Comparison of ENCODE assay signal across 8 mouse cellular contexts in the genomic region with DNA sequence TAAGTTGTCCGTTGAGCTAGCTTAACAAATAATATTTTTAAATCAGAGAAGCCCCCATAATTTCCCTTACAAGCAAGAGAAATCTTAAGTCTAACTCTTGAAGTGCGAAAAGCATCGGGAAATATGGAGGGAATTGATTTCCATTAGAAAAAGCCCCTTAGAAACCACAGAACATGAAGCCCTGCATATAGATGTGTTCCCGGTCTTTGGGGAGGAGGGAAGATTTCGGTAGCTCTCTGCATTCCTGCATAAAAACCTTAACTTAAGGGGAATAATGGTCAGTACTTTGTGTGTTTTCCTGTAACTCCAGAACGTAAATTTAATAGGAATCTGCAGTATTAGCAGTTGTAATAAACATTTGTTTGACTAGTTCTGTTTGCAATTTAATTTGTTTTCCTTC.
DNase-seq lines count a peak whose midpoint lies in the region; ATAC-seq and TF ChIP-seq lines count a peak whose summit lies in the region.

No protein-coding gene starts in this region.

- no peak for ATAC-seq in lung, embryonic 14.5 days (ENCODE audit: insufficient read depth)
- no peak for ATAC-seq in embryonic facial prominence, embryonic 12.5 days (ENCODE audit: insufficient number of reproducible peaks, insufficient read depth, low FRiP score, low TSS enrichment)

- H3K4me2 ChIP-seq in lung, embryonic 14.5 days, result peak overlapping the region; percentile 74
- H3K4me2 ChIP-seq in embryonic facial prominence, embryonic 12.5 days (replicated peaks), result peak overlapping the region; percentile 70

- no peaks in the 10 kb centered on the region for H3K9me3 ChIP-seq in lung, embryonic 14.5 days (ENCODE audit: low read depth, low read length)
- no peaks in the 10 kb centered on the region for H3K9me3 ChIP-seq in embryonic facial prominence, embryonic 12.5 days
- no peaks in the 10 kb centered on the region for H3K9me3 ChIP-seq in limb, embryonic 10.5 days (replicated peaks)

- WGBS in lung, embryonic 14.5 days, result 0% methylated on average over 6 of the region's 6 CpGs
- WGBS in embryonic facial prominence, embryonic 12.5 days, result under 1% methylated on average over 6 of the region's 6 CpGs
- under 1% methylated on average over 6 of the region's 6 CpGs for WGBS in limb, embryonic 10.5 days

- H3K4me1 ChIP-seq in lung, embryonic 14.5 days (ENCODE audit: insufficient read depth), result peaks cover 6% of the 10 kb centered on the region; the same call in 1 of the 2 replicates
- H3K4me1 ChIP-seq in embryonic facial prominence, embryonic 12.5 days, result peaks cover 17% of the 10 kb centered on the region; the same call in 1 of the 2 replicates
- H3K4me1 ChIP-seq in limb, embryonic 10.5 days, result peaks cover 29% of the 10 kb centered on the region

- no peak for TF ChIP-seq CTCF in lung, embryonic 14.5 days (IDR thresholded peaks at IDR 0.05; ENCODE audit: low read depth)

- peak overlapping the region; percentile 95 for H3K27ac ChIP-seq in lung, embryonic 14.5 days (ENCODE audit: low read depth)
- peak overlapping the region; percentile 99 for H3K27ac ChIP-seq in embryonic facial prominence, embryonic 12.5 days
- peak overlapping the region; percentile 96 for H3K27ac ChIP-seq in limb, embryonic 10.5 days

- peak; percentile 67 for DNase-seq in lung, embryonic 14.5 days
- DNase-seq in lung, postnatal 14 days, result no peak
- no peak for DNase-seq in limb, embryonic 10.5 days (ENCODE audit: low spot score)
- DNase-seq in retina, postnatal 1 day, result peak; percentile 43
- DNase-seq in layer of hippocampus, adult 8-10 months (ENCODE audit: low spot score in 2 of 2), result no peak
- DNase-seq in spleen, postnatal 14 days (ENCODE audit: low spot score in 2 of 2), result no peak
- no peak for DNase-seq in frontal cortex, postnatal 25 days (ENCODE audit: low spot score in 2 of 2)

- H3K4me3 ChIP-seq in lung, embryonic 14.5 days (ENCODE audit: low read depth, low read length), result peak overlapping the region; percentile 39
- H3K4me3 ChIP-seq in embryonic facial prominence, embryonic 12.5 days, result peak overlapping the region; percentile 44
- peak overlapping the region; percentile 61 for H3K4me3 ChIP-seq in limb, embryonic 10.5 days

- H3K9ac ChIP-seq in lung, embryonic 14.5 days, result peak overlapping the region; percentile 58
- H3K9ac ChIP-seq in embryonic facial prominence, embryonic 12.5 days, result peak overlapping the region; percentile 41

- H3K36me3 ChIP-seq in lung, embryonic 14.5 days (ENCODE audit: insufficient read depth), result no peaks in the 10 kb centered on the region
- 0 out of 2 replicates have a peak, but pooled peaks cover 2% of the 10 kb centered on the region for H3K36me3 ChIP-seq in embryonic facial prominence, embryonic 12.5 days
- H3K36me3 ChIP-seq in limb, embryonic 10.5 days, result peaks cover 7% of the 10 kb centered on the region

- H3K27me3 ChIP-seq in lung, embryonic 14.5 days (ENCODE audit: insufficient read depth, low read length), result no peaks in the 10 kb centered on the region
- no peaks in the 10 kb centered on the region for H3K27me3 ChIP-seq in embryonic facial prominence, embryonic 12.5 days
- no peaks in the 10 kb centered on the region for H3K27me3 ChIP-seq in limb, embryonic 10.5 days (ENCODE audit: low read depth, poor library complexity, severe bottlenecking)

Comparison
In these comparisons a context has a peak if more than half of its experiments do, and no peak if none do; other contexts are left out.
1. DNase-seq: peak in lung, embryonic 14.5 days (single experiment) and retina, postnatal 1 day (single experiment); none in lung, postnatal 14 days (single experiment), limb, embryonic 10.5 days (single experiment), layer of hippocampus, adult 8-10 months (0 of 2), spleen, postnatal 14 days (0 of 2) and frontal cortex, postnatal 25 days (0 of 2).
2. Peak in every context shown above with its lines, with median percentiles within 50 percentile points of each other: H3K27ac ChIP-seq and H3K4me3 ChIP-seq.